Comparison of ENCODE assay signal across 8 mouse cellular contexts in genomic region chrX:146962914-146963547, GRCm38 (mm10). TPM values are rescaled to one million over a fixed set of nuclear protein-coding genes. Genes with fewer than 3 reads are reported as not detected.
DNase-seq lines count a peak whose midpoint lies in the region; ATAC-seq lines count a peak whose summit lies in the region.

No protein-coding gene starts in this region.

- 0 out of 2 replicates have a peak overlapping the region, but pooled peaks have one; percentile 7 for H3K4me3 ChIP-seq in lung, embryonic 15.5 days
- H3K4me3 ChIP-seq in neural tube, embryonic 14.5 days (ENCODE audit: low read depth, low read length), result peak overlapping the region; percentile 38

- H3K9me3 ChIP-seq in lung, embryonic 15.5 days, result no peaks in the 10 kb centered on the region
- H3K9me3 ChIP-seq in neural tube, embryonic 14.5 days (ENCODE audit: control insufficient read depth, low read length), result no peaks in the 10 kb centered on the region

- H3K9ac ChIP-seq in lung, embryonic 15.5 days, result no peak overlapping the region
- H3K9ac ChIP-seq in neural tube, embryonic 14.5 days (replicated peaks; ENCODE audit: low read depth, low read length), result peak overlapping the region; percentile 37

- intact Hi-C loops in left cerebral cortex, postnatal 14 days (cut with DNase I), result no loop called here

- ATAC-seq in lung, embryonic 15.5 days (ENCODE audit: borderline replicate concordance, extremely low read depth, low FRiP score, low TSS enrichment), result no peak
- ATAC-seq in neural tube, embryonic 14.5 days (ENCODE audit: low read depth), result peak; percentile 81
- no peak for ATAC-seq in erythroid progenitor cell, adult 5-6 weeks (replicated peaks; ENCODE audit: low FRiP score, poor library complexity, severe bottlenecking)

- WGBS in lung, embryonic 15.5 days, result 12% methylated on average over 37 of the region's 37 CpGs
- WGBS in neural tube, embryonic 14.5 days, result 25% methylated on average over 37 of the region's 37 CpGs

- no peaks in the 10 kb centered on the region for H3K36me3 ChIP-seq in lung, embryonic 15.5 days
- no peaks in the 10 kb centered on the region for H3K36me3 ChIP-seq in neural tube, embryonic 14.5 days (ENCODE audit: control insufficient read depth, insufficient read depth, low read length)

- peaks cover 43% of the 10 kb centered on the region for H3K27me3 ChIP-seq in lung, embryonic 15.5 days
- 0 out of 2 replicates have a peak, but pooled peaks cover 4% of the 10 kb centered on the region for H3K27me3 ChIP-seq in neural tube, embryonic 14.5 days (ENCODE audit: control insufficient read depth, insufficient read depth, low read length)

- H3K4me2 ChIP-seq in lung, embryonic 15.5 days, result peak overlapping the region; percentile 41
- H3K4me2 ChIP-seq in neural tube, embryonic 14.5 days (ENCODE audit: low read depth, low read length), result peak overlapping the region; percentile 62

- no peaks in the 10 kb centered on the region for H3K4me1 ChIP-seq in lung, embryonic 15.5 days
- no peaks in the 10 kb centered on the region for H3K4me1 ChIP-seq in neural tube, embryonic 14.5 days (ENCODE audit: control insufficient read depth, insufficient read depth, low read length)

- H3K27ac ChIP-seq in lung, embryonic 15.5 days, result no peak overlapping the region
- H3K27ac ChIP-seq in neural tube, embryonic 14.5 days (ENCODE audit: low read depth, low read length), result no peak overlapping the region

- DNase-seq in cerebellum, postnatal 10 days, result peak; percentile 50 to 55
- no peak for DNase-seq in cerebellum, adult 9-11 months
- DNase-seq in lung, postnatal 25 days (ENCODE audit: low spot score), result no peak
- DNase-seq in left cerebral cortex, postnatal 14 days (ENCODE audit: low spot score in 2 of 2), result peak; percentile 9 to 28
- no peak for DNase-seq in gastrocnemius, adult 8-10 months (ENCODE audit: low spot score in 2 of 2)

RNA-seq across cellular contexts. Expression of gene Htr2c, which starts 0.7 kb away (rescaled TPM):
- polyA plus RNA-seq in lung, embryonic 15.5 days (2015; fragmentation: Nextera tagmentation; extraction: Ambion mirVana), result not detected in 2 replicates
- 10 to 100 TPM; 23.9 to 34.8 TPM for total RNA-seq in left cerebral cortex, postnatal 14 days (2021)
- 5.3 and 10.0 TPM in 2 replicates for polyA plus RNA-seq in neural tube, embryonic 14.5 days (2014; fragmentation: Nextera tagmentation; extraction: Ambion mirVana)
- not detected in 2 replicates for total RNA-seq in erythroid progenitor cell, adult 5-6 weeks (2015; ENCODE audit: low replicate concordance)
- total RNA-seq in erythroid progenitor cell, adult 5-6 weeks (2017; ENCODE audit: low replicate concordance), result not detected in 2 replicates
- not detected for total RNA-seq in gastrocnemius, adult 8-10 months (2022)

Comparison
In these comparisons a context has a peak if more than half of its experiments do, and no peak if none do; other contexts are left out.
1. DNase-seq: peak in cerebellum, postnatal 10 days (2 of 2) and left cerebral cortex, postnatal 14 days (2 of 2); none in cerebellum, adult 9-11 months (single experiment), lung, postnatal 25 days (single experiment) and gastrocnemius, adult 8-10 months (0 of 2).
2. RNA of gene Htr2c, which starts 0.7 kb away (total RNA-seq): 23.9 to 34.8 TPM in left cerebral cortex, postnatal 14 days; not detected in erythroid progenitor cell, adult 5-6 weeks and not detected in gastrocnemius, adult 8-10 months; every median in the first group is over 10 times any median in the second.